Mouse (Mus musculus): ENCODE measurements around the gene Nsrp1.
A peak's percentile ranks its signal among the peaks of the same experiment; 100 is the strongest.

Gene Nsrp1

GRCm38 (mm10) chr11:77041891-77042290, 36.3 kb downstream of the Nsrp1 start:
- DNase-seq: no peak

GRCm38 (mm10) chr11:77031151-77031934, 46.9 kb downstream of the Nsrp1 start:
- DNase-seq: no peak

GRCm38 (mm10) chr11:77028157-77028556, 50.1 kb downstream of the Nsrp1 start:
- DNase-seq: no peak

- DNase-seq: peak in 1 of 2 experiments; percentile 7
Observed at GRCm38 (mm10) chr11:77026559-77026958, 51.7 kb downstream of the Nsrp1 start.

GRCm38 (mm10) chr11:77021749-77022396, 56.4 kb downstream of the Nsrp1 start:
- no peak for DNase-seq

- DNase-seq: no peak
Observed at GRCm38 (mm10) chr11:77019539-77019938, 58.7 kb downstream of the Nsrp1 start.

- no peak for DNase-seq
Observed at GRCm38 (mm10) chr11:77018046-77018445, 60.2 kb downstream of the Nsrp1 start.

- DNase-seq: no peak
Observed at GRCm38 (mm10) chr11:77010762-77011475, 67.3 kb downstream of the Nsrp1 start.

- no peak for DNase-seq
Observed at GRCm38 (mm10) chr11:77009069-77010025, 68.9 kb downstream of the Nsrp1 start.

- DNase-seq: peak; percentile 66 to 71
Observed at GRCm38 (mm10) chr11:77006616-77007015, 71.6 kb downstream of the Nsrp1 start.

GRCm38 (mm10) chr11:77005881-77006280, 72.4 kb downstream of the Nsrp1 start:
- no peak for DNase-seq

GRCm38 (mm10) chr11:77002361-77002760, 75.9 kb downstream of the Nsrp1 start:
- no peak for DNase-seq

- DNase-seq: no peak
Observed at GRCm38 (mm10) chr11:77000741-77001140, 77.5 kb downstream of the Nsrp1 start.

GRCm38 (mm10) chr11:76998705-76999226, 79.5 kb downstream of the Nsrp1 start:
- peak in 1 of 2 experiments; percentile 23 for DNase-seq

- DNase-seq: peak; percentile 21 to 24
Observed at GRCm38 (mm10) chr11:76997916-76998704, 80.1 kb downstream of the Nsrp1 start, which contains the start of gene Slc6a4. TSS of gene Slc6a4 (plus strand) at chr11:76998603.

GRCm38 (mm10) chr11:76997305-76997704, 80.9 kb downstream of the Nsrp1 start:
- peak; percentile 91 to 92 for DNase-seq

GRCm38 (mm10) chr11:76995966-76996672, 82.1 kb downstream of the Nsrp1 start:
- DNase-seq: peak; percentile 39 to 41
